Mouse (Mus musculus): ENCODE results near the gene Map4k1.
A peak's percentile ranks its signal among the peaks of the same experiment; 100 is the strongest.

Gene Map4k1

DNA sequence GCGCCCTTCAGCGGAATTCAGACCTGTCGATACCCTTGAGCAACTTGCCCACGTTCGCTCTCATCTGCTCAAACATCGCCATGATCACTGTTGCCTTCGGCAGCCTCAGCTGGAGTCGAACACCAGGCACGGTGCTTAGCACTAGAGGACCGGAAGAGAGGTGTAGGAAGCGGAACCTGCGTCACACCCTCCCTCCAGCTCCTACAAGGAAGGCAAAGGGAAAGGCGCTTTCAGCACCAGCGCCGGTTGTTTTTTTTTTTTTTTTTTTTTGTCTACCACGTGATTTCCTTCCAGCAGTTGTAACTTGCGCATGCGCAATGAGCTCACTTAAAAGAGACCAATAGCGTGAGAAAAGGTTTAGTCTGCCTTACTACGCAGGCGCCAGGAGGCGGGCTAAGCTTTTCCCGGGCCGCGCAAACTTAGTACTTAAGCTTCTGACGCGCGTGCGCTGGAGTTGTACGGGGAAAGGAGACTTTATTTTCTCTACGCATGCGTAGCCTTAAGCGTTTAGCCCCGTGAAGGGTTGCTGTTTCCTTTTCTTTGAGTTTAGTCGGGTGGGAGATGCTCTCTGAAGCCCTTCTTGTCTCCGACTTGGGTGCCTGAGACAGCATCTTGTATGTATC is at the start of gene Map4k1, which contains the start of gene Eif3k:
Map4k1 (plus strand) TSS at position 400 of the 623 bp plus-strand sequence.
Eif3k (minus strand) TSS at position 214 of the 623 bp plus-strand sequence.
- DNase-seq (ENCODE audit: low spot score): peak; percentile 100

DNA sequence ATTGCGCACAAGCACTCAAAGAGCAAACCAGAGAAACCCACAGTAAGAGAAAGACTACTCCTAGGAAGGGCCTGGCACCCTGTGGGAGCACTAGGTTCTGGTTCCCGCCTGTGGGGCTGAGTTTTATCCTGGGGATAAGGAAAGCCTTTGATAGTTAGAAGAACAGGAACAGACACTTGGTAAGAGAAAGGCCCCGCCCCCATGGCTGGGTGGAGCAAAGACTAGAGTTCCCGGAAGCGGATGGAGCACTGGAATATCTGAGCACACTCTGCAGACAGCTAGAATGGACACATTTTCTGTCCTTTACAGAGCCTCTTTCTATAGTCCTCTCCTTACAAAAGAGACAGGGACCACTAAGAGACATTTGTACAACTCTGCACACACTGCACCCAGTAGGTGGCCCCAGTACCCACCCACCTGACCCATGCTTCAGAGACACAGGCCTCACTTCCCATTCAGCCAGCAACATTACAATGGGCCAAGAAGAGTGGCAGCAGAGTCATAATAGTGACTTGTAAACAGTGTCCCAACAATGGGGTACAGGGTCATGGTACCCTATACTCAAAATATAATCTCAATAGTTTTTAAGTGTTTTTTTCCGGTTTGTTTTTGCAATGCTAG is 49.3 kb upstream of the Map4k1 start:
- peak; percentile 37 for DNase-seq (ENCODE audit: low spot score)

DNA sequence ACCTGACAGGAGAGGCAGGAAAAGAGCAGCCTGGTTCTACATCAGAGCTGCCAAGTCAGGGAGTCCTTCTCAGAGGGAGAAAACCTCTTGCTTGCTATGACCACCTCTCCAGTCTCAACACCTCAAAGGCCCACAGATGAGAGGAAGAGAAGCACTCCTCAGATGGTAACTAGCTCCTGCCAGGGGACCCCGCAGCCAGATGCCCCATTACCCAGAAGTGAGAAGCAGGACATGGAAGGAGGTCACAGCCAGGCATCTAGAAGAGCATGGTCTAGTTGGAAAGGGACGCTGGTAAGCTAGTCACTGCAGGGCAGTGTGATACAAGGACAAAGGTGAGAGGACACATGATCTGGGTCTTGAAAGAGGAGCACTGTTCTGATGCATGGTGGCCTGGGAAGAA is 48.0 kb upstream of the Map4k1 start:
- DNase-seq (ENCODE audit: low spot score): no peak

DNA sequence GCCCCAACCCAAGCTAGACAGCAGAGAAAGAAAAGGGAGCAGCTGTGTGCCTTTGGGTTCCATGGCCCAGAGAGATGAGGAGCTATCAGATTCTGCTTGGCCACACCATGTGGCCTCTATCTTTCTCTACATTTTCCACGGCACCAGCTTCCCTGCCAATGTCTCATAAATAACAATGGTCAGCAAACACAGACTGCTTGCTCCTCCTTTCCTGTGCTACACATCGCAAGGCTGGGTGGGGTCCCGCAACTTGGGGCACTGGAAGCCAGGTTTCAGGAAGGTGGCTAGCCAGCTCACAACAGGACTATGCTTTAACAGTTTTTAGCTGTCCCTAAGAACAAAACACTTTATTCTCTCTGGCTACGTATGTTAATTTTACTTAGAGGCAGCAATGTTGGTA is 45.1 kb upstream of the Map4k1 start:
- DNase-seq (ENCODE audit: low spot score): no peak

DNA sequence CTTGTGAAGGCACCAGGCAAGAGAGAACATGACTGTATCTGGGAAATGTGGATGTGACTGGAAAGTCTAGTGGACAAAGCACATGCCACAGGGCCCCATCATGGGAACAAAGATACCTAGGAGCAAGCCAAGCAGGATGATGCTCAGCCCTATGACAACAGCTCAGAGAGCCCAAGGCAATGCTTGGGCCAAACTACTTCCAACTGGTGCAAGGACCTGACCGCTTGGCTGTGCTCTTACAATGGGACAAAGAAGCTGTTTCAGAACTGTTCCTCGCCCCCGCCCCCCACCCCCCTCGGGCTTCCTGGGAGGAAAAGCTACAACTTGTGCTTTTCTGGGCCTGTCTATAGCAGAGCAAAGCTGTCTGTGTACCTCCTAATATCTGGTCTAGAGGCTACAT is 43.2 kb upstream of the Map4k1 start:
- DNase-seq (ENCODE audit: low spot score): no peak

DNA sequence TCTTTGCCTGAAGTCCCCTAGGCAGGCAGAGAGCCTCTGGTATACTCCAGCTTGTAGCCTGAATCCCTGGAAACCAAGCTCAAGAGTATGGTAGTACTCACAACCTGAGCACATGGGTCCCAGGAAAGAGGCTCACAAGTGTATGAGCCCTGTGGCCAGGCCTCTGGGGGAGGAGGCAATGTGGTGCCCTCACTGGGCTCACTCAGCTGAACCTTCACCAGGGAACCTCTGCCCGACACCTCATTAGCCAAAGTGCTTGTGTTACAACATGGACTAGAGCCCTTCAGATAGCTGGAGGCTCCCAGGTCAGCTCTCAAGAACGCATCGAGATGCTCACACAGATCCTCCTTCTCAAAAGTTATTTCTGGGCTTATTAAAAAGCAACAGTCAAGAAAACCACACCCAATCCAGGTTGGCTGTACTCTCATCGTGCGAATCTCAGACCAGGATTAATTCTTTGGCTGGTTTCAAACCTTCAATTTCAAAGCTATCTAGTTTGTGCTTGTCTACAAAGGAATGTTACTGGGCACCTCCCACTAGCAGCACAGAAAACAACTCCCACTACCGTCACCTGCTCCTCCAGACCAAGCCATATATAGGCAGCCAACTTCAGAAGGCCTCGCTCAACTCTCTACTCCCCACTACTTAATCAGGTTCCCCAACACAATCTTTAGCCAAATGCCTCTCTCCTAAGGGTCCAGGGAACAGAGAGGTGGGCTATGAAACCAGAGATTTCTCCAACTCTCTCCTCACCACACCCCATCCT is 42.2 kb upstream of the Map4k1 start:
- no peak for DNase-seq (ENCODE audit: low spot score)

DNA sequence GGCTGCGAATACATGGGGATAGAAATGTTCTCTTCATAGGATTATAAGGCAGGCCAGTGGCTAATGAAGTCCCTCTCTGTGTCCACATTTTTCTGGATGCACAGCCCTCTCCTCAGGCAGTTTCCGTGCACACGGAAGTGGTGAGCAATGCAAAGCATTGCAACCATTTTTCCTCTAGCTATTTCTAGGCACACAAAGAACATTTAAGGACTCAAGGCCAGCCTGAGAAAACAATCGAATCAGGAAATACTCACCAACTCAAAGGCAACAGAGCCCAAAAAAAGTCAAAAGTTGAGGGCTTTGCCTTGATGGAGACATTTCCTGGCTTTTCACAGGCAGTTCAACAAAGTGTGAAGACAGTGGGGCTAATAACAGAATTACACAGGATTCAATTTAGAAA is 40.7 kb upstream of the Map4k1 start:
- no peak for DNase-seq (ENCODE audit: low spot score)

DNA sequence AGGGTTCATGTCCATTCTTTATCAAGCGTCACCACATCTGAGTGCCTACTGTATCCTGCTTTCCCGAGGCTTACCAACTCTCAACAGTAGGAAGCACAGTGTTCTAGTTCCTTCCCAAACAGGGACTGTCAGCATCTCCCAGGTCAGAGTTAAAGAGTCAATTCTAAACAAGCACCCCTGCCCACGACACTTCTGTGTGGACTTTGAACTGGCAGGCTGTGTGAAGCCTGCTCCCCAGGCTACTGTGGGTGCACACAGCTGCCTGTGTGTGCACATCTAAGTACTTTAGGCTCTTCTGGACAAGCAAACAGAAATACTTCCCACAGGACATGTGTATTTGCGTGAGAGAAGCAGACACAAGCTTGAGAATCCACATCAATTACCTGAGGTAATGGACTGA is 40.3 kb upstream of the Map4k1 start:
- no peak for DNase-seq (ENCODE audit: low spot score)

DNA sequence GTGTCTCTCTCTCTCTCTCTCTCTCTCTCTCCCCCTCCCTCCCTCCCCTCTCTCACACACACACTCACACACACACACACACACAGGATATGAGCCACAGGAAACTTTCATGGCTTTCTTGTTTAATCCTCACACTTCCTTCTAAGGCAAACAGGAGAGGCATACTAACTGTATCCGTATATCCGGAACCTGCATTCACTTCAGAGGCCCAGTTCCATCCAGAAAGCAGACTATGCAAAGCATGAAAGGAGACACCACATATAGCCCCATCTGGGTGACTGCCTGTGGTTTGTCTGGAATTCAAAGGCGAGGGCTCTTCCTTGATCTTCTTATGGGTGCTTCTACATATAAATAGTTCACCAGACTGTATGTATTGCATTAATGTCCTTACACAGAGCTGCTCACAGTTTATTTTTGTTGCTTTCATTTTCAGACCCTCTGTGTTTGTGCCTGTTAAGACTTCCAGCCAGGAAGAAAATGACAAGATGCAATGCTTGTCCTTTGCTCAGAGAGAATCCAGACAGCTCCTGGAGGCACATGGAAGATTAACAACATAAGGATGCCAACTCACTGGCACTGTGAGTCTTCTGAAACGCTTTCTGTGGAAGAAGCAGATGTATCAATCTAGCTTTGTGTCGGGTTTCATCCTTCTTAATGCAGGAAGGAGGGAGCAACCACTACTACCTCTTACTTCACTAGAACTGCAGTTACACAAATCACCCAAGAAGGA is 38.2 kb upstream of the Map4k1 start:
- DNase-seq (ENCODE audit: low spot score): no peak

DNA sequence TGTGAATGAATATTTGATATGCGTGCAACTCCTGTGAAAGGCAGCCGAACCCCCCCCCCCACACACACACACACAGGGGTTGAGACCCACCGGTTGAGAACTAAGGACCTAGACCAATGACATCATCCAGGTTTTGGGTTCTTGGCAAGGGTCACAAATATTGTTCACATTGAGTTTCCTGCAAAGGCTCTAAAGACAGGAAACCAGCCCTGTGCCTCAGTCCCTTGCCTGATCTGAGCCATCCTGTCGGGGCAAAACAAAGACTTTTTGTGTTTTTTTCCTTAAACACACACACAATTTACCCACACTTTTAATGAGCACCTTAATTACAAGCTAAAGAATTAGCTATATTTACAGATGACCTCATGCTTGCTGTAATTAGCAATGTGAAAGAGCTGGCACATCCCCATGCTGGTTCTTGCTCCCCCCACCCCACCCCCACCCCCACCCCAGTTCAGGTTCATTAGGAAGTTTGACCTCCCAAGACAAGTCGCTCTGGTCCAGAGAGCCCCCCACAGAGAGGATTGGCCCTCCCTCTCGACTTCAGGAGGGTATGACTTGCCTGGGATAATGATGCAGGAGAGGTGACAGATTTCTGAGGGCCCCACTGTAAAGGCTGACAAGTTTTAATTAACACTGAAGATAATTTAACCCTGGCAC is 37.0 kb upstream of the Map4k1 start:
- no peak for DNase-seq (ENCODE audit: low spot score)

DNA sequence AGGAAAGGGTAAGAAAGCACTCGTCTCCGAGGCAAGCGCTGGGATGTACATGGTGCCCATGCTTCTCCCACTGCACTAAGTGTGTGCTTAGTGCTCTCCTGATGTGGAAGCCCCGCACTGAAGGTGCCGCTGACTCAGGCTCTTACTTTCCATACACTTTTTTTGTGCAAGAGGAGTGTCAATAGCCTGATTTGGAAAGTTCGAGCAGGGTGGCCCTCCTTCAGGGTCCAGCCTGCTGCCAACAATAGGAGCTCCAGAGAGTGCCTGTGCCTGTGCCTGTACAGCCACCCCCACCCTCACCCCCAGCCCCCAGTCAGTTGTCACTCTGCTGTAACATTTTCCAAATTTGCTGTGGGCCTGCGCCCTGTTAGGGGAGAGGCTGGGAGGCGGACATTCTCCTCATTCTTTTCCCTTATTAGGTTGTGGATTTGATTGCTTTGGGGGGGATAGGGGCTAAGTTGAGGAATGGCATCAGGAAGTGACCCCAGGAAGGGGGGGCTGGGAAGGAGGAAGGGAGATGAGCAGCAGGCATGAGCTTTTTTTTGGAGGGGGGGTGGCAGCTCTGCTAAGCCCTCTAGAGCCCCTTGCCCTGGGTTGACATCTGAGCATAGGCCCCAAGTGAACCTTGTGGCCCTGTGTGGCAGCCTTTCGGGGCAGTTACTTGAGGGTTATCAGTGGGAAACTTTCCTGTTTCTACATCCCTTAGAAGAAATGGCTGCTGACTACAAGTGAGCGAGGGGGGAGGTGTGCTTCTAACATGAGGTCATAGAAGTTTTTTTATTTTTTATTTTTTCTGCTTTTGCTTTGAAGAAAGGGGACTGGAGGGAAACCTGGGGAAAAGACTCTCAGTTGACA is 36.2 kb upstream of the Map4k1 start:
- DNase-seq (ENCODE audit: low spot score): no peak

DNA sequence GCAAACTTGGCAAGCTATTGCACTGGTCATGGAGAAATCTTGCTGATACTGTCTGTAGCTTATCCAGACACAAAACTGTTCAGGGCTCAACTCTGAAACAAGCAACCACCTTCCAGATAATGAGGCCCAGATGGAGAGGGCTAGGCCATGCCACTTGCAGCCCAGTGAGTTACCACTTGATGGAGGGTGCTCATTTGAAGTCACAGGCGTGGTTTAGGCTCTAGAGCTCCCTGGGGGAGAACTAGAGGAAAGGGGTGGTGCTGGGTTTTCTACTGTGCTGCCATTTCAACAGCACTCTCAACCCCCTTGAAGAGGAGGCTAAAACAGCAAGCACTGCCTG is 35.6 kb upstream of the Map4k1 start:
- no peak for DNase-seq (ENCODE audit: low spot score)

DNA sequence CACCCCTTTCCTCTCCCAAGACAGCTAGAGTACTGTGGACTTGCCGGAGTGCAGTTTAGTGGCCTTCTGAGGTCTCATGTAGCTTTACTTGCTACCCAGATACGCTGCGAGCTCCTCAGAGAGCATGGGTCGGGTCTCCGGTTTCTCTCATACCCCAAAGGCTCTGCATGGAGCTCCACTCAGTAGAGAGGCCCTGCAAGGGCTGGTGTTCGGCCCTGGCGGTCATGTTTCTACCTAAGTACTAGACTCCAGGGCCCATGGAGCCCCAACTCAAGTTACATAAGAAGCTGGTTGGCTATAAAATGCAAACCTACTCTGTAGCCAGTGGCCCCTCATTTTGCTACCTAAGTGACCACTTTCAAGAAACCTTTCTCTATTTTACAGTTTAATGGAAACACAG is 33.1 kb upstream of the Map4k1 start:
- DNase-seq (ENCODE audit: low spot score): no peak

DNA sequence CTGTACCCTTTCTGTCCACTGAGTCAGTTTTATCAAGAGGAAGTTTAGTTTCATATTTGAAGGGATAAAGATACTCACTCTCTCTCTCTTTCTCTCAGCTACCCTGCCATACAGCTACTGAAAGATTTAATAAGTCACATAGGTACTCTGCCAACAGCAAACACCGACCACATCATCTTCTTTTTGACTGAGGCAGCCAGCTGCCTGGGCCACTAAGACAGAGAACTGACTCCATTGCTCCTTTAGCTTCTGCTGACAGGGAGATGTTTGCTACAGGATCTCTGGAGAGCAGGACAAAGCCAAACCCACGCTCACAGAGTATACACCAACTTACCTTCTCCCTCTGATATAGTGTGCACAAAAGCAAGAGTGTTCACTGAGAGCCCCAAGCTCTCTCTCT is 32.6 kb upstream of the Map4k1 start:
- DNase-seq (ENCODE audit: low spot score): no peak

DNA sequence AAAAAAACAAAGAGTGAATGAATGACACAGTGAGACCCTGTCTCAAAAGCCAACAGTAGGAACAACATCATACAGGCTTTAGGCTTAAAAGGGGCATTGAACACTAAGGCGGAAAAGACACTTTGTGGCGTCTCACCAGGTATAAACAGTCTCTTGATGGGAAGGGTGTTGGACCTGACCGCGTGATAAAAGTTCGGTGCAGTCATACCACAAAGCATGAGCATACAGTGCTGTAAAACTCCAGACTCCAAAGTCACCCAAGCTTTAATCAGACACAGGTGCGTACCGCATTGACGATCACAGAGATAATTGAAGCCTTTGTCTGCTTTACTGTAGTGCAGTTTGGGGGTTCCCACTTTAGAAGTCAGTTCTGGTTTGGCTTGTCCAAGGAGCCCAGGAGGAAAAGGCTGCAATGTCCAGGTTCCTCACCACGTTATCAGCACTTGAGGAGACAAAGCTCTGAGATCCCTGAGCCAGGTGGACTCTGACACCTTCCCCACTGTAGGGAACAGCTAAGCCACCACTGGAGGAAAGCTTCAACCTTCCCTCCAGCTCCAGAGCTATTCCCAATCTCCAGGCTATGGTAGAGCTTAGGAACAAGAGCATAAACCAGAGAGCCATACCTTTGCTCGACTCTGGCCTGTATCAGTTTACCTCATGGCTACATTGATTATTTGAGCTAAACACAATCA is 31.4 kb upstream of the Map4k1 start:
- no peak for DNase-seq (ENCODE audit: low spot score)

DNA sequence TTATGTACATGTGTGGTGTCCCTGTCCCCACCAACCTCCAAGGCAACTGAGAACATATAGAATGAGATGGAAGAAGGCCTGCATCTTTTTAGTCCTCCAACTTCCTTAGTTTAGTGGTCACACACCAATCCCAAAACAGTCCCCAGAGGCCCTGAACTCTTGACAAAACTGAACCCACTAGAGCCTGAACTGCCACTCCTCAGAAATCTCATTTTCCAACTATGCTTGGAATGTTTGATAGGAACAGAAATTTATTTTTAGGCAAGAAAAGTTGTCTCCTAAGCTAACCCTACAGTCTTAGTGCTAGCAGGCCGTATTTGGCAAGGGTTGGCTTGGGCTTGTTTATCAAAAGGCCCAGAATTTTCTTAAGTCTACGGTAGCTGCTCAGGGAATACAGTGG is 30.1 kb upstream of the Map4k1 start:
- no peak for DNase-seq (ENCODE audit: low spot score)

DNA sequence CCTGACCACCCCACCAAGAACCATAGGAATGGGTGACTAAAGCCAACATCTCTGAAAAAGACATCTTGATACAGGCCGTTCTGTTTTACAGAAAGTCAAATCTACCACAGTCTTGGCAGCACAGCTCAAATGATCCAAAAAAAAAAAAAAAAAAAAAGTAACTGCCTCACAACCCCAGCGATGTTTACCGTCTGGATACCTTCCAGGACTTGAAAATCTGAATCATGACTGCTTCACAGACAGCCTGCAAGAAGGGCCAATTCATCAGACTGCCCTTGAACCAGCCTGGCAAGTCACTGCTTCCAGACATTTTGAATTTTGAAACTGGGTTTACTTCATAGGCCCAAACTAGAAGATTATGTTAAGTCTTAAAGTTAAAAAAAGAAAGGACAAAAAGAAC is 29.1 kb upstream of the Map4k1 start:
- DNase-seq (ENCODE audit: low spot score): no peak

DNA sequence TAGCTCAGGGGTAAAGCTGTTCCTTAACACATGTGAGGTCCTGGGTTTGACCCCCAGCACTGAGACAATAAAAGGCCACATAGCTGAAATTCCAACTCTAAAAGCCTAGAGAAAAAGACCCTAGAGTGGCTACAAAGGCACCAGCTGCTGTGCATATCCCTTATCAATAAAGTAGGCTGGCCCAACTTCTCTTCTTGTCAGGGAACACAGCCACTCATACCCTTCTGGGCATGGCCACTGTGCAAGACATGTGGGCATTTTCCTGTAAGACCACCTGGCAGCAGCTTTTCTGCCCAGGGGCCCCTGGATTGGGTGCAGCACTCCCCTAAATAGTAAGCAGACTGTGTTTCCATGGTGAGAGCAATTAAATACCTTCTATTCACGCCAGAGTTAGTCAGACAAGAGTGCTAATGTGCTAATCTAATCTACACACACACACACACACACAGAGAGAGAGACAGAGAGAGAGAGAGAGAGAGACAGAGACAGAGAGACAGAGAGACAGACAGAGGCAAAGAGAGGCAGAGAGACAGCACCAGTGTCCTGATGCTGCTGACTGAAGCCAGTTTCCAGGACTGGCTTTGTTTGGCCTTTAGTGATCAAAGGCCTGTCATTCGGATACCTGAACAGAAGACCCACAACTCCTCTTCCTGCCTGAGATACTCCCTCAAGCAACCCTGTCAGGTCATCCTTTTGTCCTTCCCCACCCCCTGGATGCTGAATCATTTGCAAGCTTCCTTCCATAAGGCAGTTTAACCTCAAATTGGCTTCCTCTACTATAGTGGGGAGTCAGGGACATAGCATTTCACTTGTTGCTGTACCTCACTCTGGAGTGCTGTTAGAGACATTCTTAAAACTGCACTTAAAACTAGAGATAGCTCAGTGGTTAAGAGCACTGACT is 28.1 kb upstream of the Map4k1 start:
- DNase-seq (ENCODE audit: low spot score): peak; percentile 68

DNA sequence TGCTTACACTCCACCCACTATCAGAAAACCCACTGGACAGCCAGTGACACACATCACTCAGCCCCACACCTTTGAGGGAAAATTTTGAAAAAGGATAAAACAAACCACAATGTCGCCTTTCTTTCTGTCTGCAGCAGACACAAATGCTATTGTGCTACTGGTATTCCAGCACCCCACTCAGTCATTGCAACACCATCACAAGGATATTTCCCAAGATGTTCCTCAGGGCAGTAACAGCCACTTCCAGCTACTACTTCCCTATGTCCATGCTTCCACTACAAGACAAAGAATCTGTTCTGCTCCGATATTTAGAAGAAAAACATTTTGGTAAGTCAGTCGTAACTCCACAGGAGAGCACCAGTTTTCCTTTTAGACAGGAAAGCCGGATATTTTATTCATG is 27.1 kb upstream of the Map4k1 start:
- DNase-seq (ENCODE audit: low spot score): no peak

Data from c-Kit-positive CD71-positive TER-119-positive erythroid progenitor cells, embryonic 14.5 days (primary cell).